Mouse (Mus musculus): ENCODE results near the gene Olfr1105. TPM values are rescaled to one million over a fixed set of nuclear protein-coding genes. Genes with fewer than 3 reads are reported as not detected.

The Olfr1105 gene
- not detected for total RNA-seq (2022)

- no peak for DNase-seq (ENCODE audit: low spot score in 2 of 2)
Observed at GRCm38 (mm10) chr2:87036431-87036830, at the start of gene Olfr1105. TSS of gene Olfr1105 (minus strand) at chr2:87036531.

DNA sequence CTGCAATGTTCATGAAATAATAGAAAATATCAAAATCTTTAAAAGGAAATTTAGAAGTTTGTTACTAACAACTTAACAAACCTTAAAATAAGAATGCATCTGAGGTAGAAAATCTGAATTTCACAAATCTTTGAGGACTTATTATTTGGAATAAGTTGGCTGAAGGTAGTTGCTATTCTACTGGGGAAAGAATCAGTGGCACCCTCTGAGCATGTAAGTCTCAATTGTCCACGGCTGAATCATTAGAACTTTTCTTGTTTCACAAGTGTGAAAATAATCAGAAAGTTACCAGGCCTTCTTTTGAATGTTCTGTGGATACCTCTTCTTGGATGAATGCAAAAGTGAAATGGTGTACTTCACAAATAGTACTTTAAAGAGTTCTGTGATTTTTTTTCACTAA lies 39.4 kb upstream of the Olfr1105 start, which contains the start of gene Olfr1107:
TSS of gene Olfr1107 (minus strand) at position 101 of the 400 bp plus-strand sequence.
- no peak for DNase-seq (ENCODE audit: low spot score in 2 of 2)

DNA sequence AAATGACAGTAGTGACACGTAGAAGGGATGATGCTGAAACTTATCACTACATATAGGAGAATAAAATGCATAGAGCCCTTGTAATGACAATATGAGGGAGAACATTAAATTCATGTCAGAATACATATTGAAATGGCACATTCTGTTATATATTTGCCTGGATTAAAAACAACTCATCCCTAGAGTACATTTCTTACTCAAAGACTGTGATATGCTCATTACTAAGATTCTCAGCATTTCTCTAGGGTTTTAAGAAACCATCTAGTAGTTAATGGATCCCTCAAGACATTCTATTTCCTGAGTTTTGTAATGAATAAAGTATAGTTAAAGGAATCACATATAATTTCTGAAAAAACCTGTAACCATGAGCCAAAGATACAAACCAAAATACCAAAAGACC lies 15.8 kb upstream of the Olfr1105 start, which contains the start of gene Olfr1106:
TSS of gene Olfr1106 (minus strand) at position 101 of the 400 bp plus-strand sequence.
- no peak for DNase-seq (ENCODE audit: low spot score in 2 of 2)

DNA sequence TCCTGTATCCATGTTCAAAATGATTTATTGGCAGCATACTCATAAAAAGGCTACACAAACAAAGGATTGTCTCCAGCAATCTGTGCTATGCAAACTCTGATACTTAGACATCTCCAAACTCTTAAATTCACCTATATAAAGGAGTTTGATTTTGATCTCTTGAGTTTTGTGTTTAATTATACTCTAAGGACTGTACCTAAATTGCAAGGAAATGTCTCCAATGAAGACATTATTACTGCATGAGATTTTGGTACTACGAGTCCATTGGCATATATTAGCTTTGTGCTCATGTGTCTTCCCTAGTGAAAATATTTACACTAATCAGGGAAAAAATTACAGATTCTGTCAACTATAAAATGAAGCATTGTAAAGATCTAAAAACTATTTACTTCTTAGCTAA lies 9.4 kb downstream of the Olfr1105 start, which contains the start of gene Olfr1104:
TSS of gene Olfr1104 (minus strand) at position 101 of the 400 bp plus-strand sequence.
- no peak for DNase-seq (ENCODE audit: low spot score in 2 of 2)

DNA sequence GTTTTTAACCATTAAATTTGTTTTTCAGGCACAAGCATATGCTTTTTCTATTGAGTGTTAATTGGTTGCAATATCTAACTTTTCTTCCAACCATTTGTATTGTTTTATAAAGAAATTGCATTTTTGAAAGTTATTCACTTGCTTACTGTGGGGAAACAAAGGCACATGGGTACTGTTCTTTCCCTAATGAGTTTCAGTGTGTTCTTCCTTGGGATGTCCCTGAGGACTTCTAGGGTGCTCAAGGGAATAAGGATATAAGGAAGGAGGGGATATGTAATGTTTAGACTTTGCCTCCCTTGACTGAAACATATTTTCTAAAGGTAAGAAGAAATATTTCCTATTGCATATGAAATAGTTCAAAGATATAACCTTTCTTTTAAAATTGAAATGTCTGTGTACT lies 38.2 kb downstream of the Olfr1105 start, which contains the start of gene Olfr1102:
TSS of gene Olfr1102 (plus strand) at position 301 of the 400 bp plus-strand sequence.
- no peak for DNase-seq (ENCODE audit: low spot score in 2 of 2)

GRCm38 (mm10) chr2:86991121-86991520 lies 45.2 kb downstream of the Olfr1105 start, which contains the start of gene Olfr1101:
TSS of gene Olfr1101 (minus strand) at chr2:86991221.
- no peak for DNase-seq (ENCODE audit: low spot score in 2 of 2)

Other genes with a start within 250 kb of the Olfr1105 start
- gene Olfr141, start 226.5 kb downstream of the Olfr1105 start, total RNA-seq (2022), result not detected
- gene Olfr1094, start 211.9 kb downstream of the Olfr1105 start, total RNA-seq (2022), result not detected
- gene Olfr1095, start 184.8 kb downstream of the Olfr1105 start, total RNA-seq (2022), result not detected
- gene Gm13723, start 161.7 kb downstream of the Olfr1105 start, total RNA-seq (2022), result not detected
- not detected for gene Olfr1097, start 144.3 kb downstream of the Olfr1105 start, total RNA-seq (2022)
- not detected for gene Olfr1098, start 112.0 kb downstream of the Olfr1105 start, total RNA-seq (2022)
- gene Olfr1099, start 75.8 kb downstream of the Olfr1105 start, total RNA-seq (2022), result not detected
- gene Olfr1100, start 56.6 kb downstream of the Olfr1105 start, total RNA-seq (2022), result not detected
- not detected for gene Olfr1101, start 45.3 kb downstream of the Olfr1105 start, total RNA-seq (2022)
- gene Olfr1102, start 38.1 kb downstream of the Olfr1105 start, total RNA-seq (2022), result not detected
- not detected for gene Olfr1104, start 9.5 kb downstream of the Olfr1105 start, total RNA-seq (2022)
- gene Olfr1106, start 15.7 kb upstream of the Olfr1105 start, total RNA-seq (2022), result not detected
- gene Olfr1107, start 39.3 kb upstream of the Olfr1105 start, total RNA-seq (2022), result not detected
- gene Olfr1109, start 59.5 kb upstream of the Olfr1105 start, total RNA-seq (2022), result not detected
- not detected for gene Olfr259, start 78.0 kb upstream of the Olfr1105 start, total RNA-seq (2022)
- not detected for gene Olfr1110, start 103.8 kb upstream of the Olfr1105 start, total RNA-seq (2022)
- gene Olfr1111, start 116.1 kb upstream of the Olfr1105 start, total RNA-seq (2022), result not detected
- not detected for gene Olfr1112, start 151.3 kb upstream of the Olfr1105 start, total RNA-seq (2022)
- not detected for gene Olfr1113, start 172.4 kb upstream of the Olfr1105 start, total RNA-seq (2022)
- not detected for gene Olfr1115, start 211.5 kb upstream of the Olfr1105 start, total RNA-seq (2022)
- not detected for gene Olfr1116, start 231.0 kb upstream of the Olfr1105 start, total RNA-seq (2022)

Data from layer of hippocampus, adult 8-10 months (tissue).